Mouse (Mus musculus) 3134 (cell line): Measurements from ENCODE around the gene Hoxa4.

Experiments
- DNase-seq: peaks from one replicate; pipeline ENCODE4 v3.0.0-alpha.2; 2011; ENCODE audit warnings: low spot score; ENCODE audit not compliant: insufficient read length; ENCODE audit errors: extremely low read depth

The Hoxa4 gene

GRCm38 (mm10) chr6:52229558-52230416 lies 38.2 kb upstream of the Hoxa4 start:
- DNase-seq = no peak

DNA sequence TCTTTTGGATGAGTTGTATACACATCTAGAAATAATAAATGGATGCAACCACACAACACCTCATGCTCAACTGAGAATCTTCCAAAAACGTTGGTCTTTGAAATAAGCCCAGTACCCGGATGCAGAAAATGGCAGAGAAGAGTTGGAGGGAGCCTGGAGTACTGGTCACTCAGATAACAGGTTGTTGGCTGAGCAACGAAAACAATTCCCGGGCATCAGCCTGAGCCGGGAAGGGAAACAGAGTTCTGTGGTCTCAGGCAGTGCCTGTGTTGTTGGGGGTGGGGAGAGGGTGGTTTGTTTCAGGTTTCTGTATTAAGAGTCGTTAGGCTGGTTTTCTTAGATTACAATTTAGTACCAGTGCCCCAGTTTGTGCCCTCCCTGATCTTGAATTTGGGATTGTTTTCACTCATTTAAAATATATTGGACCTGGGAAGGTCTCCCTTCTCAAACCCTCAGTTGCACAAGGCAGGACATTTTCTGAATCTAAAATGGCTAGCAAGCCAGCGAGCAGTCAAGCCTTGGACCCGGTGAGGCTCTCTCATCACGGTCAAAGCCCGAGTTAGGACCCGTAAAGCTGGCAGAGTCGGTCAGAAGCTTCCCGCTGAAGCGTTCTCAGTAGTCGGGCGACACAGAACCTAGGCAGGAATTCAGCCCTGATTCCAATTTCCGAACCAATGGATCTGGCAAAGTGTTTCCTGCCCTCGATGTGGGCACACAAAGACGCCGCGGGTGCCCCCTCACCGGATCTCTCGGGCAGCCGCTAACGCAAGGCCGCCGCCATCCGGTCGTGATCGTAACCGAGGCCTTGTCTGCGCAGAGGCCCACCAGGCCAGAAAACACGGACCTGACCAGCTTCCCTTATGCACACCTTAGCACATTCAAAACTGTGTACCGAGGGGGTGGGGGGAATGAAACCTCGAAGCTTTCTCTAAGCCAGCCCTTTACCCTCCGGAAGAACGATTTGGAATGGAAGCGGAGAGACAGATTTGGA lies 37.2 kb upstream of the Hoxa4 start:
- DNase-seq = no peak

GRCm38 (mm10) chr6:52227470-52228222 lies 36.1 kb upstream of the Hoxa4 start:
- no peak for DNase-seq

GRCm38 (mm10) chr6:52226569-52227257 lies 35.2 kb upstream of the Hoxa4 start:
- no peak for DNase-seq

GRCm38 (mm10) chr6:52225612-52226568 lies 34.3 kb upstream of the Hoxa4 start:
- peak; percentile 84 for DNase-seq

DNA sequence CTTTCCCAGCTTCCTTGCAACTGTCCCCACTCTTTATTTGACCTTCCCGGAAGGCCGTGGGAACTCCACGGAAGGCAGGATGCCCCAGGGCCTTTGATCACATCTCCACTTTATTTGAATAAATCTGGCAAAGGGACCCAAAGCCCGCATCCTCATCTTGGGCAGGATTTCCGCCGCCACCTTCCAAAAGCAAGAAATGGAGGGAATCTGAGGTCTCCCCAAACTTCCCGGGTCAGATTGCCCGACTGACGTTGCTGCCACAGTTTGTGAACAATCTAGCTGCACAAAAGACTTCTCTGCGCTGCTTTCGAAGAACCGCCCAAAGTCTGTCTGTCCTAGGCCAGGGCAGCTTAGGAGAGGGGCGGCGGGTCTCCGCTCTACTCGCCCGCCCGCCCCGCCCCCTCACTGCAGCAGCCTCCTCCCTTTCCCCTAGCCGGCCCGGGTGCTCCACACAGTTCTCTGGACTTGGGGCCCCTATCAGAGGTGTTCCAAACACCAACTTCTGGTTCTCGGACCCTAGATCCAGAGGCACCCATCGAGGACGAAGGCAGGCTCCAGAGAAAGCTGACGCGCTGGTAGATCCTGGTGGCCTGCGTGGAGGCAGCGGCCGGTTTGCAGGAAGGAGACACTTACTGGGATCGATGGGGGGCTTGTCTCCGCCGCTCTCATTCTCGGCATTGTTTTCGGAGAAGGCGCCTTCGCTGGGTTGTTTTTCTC lies 33.5 kb upstream of the Hoxa4 start:
- DNase-seq = no peak

- no peak for DNase-seq
Measured at GRCm38 (mm10) chr6:52223939-52224760, 32.6 kb upstream of the Hoxa4 start.

DNA sequence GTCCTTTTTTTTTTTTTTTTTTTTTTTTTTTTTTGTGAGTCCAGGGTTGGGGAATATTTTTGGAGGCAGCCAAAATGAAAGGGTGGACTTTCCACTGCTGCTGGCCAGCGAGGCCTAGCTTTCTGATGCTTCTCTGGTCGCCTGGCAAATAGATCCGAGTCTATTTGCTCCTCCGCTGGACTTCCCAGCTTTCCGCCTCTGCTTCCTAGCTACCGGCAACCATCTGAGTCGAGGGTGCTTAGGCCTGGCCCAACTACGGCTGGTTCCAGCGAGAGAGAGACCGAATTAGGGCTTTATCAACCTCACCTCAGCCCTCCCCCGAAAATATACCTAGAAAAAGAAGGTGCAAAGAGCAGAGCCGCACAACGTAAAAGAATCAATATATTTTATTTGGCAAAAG lies 31.2 kb upstream of the Hoxa4 start:
- DNase-seq = no peak

- DNase-seq = no peak
Measured at GRCm38 (mm10) chr6:52221993-52222685, 30.6 kb upstream of the Hoxa4 start.

DNA sequence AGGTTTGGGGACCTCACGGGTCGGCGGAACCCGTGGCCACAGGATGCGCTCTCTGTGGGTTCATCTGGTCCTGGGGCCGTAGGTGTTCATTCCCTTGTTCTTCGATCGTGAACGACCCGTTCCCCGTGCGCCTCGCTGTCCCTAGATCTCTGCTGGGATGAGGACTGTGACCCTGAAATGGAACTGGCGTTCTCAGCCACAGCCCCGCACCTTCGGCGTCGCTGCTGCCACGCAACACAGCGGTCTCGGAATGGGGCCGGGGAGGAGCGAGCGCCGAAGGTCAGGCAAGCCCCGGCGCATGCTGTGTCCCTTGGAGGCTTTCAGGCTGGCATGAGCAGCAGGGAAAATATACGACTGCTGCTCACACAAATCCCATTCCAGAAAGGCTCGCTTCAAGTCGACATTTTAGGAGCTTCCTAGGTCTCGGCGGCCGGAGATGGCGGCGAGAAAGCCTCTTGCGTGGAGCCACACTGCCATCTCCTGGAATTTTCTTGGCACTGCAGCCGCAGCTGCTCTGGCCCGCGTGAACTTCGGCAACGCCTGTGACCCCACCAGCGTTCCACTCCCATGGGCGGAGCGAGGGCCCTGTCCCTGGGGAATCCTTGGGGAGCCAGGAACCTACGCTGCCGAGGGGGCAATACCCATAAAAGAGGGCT lies 29.9 kb upstream of the Hoxa4 start, which contains the start of gene Hoxa7:
Gene Hoxa7, minus strand, starts transcription at position 518 of the 656 bp plus-strand sequence.
- peak; percentile 83 for DNase-seq

- DNase-seq = no peak
Measured at GRCm38 (mm10) chr6:52220865-52221310, 29.3 kb upstream of the Hoxa4 start.

DNA sequence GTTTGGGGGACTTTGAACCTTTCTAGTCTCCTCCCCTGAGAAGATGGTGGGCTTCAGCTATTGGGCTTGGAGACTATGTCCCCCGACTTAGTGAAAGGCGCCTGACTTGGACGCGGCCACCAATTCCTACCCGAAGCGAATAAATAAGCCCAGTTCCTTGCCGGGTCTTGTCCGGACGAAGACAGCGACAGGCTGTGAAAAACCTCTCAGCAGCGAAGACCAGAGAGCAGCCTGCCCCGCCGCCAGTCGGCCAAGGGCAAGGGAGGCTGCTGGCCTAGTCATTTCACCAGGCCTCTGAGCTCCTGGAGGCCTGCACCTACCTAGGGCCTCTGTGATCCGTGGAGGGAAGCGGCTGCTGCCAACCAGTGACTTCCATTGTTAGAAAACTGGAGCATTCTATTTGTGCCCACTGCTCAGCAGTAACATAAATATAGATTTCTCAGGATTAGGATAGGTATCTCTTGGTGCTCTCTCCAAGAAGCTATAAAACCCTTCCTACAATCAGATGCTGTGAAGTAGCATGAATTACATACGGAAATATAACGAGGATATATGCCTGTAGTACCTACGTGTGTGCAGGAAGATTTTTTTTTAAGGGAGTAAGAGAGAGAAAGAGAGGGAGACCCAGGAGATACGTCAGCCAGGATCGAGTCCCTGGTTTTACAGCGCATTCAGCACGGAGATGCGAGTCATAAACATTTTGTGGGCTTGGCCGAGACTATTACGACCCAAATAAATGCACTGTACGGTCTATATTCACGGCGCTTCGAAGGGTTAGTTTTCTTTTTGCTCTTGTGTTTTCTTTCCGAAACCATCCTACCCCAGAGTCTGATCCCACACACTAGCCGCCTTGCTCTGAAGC lies 28.7 kb upstream of the Hoxa4 start:
- no peak for DNase-seq

- DNase-seq = no peak
Measured at GRCm38 (mm10) chr6:52219234-52219942, 27.8 kb upstream of the Hoxa4 start.

- no peak for DNase-seq
Measured at GRCm38 (mm10) chr6:52218643-52219215, 27.2 kb upstream of the Hoxa4 start.
